ENCODE assay signal across 29 mouse cellular contexts in genomic region chr11:96761984-96762383, GRCm38 (mm10). TPM values are rescaled to one million over a fixed set of nuclear protein-coding genes. Genes with fewer than 3 reads are reported as not detected.
DNase-seq lines count a peak whose midpoint lies in the region; ATAC-seq lines count a peak whose summit lies in the region.
"Had no signal": no experiment of that assay in that cellular context is flagged by ENCODE, and none has a peak within 500 bp of the region (broad histone marks: within the 10 kb centered on the region; RNA-seq: fewer than 3 reads in every experiment).

No protein-coding gene starts in this region.

- WGBS in kidney, embryonic 16.5 days = 43% methylated on average over 7 of the region's 7 CpGs

- H3K4me1 ChIP-seq in kidney, embryonic 16.5 days (ENCODE audit: insufficient read depth, low read length) = 0 out of 2 replicates have a peak, but pooled peaks cover 7% of the 10 kb centered on the region
- H3K4me1 ChIP-seq: limb, embryonic 15.5 days had no signal

- H3K4me3 ChIP-seq in kidney, embryonic 16.5 days (ENCODE audit: low read length) = no peak overlapping the region
- H3K4me3 ChIP-seq: embryonic facial prominence, embryonic 12.5 days; erythroblast, embryonic 14.5 days; forebrain, embryonic 12.5 days; heart, adult 2 months; left cerebral cortex, adult 2 months; limb, embryonic 15.5 days; lung, embryonic 15.5 days; neural tube, embryonic 12.5 days had no signal

- ATAC-seq in kidney, embryonic 16.5 days (ENCODE audit: low FRiP score, low TSS enrichment) = no peak
- ATAC-seq: hindbrain, embryonic 16.5 days; intestine, embryonic 16.5 days had no signal

- no peaks in the 10 kb centered on the region for H3K9me3 ChIP-seq in kidney, embryonic 16.5 days (ENCODE audit: low read length)
- H3K9me3 ChIP-seq: embryonic facial prominence, embryonic 12.5 days; forebrain, embryonic 12.5 days; limb, embryonic 15.5 days; lung, embryonic 15.5 days; neural tube, embryonic 12.5 days had no signal

- no peak overlapping the region for H3K4me2 ChIP-seq in kidney, embryonic 16.5 days (replicated peaks; ENCODE audit: low read depth, low read length)
- H3K4me2 ChIP-seq: embryonic facial prominence, embryonic 12.5 days; forebrain, embryonic 12.5 days; limb, embryonic 15.5 days; lung, embryonic 15.5 days; neural tube, embryonic 12.5 days had no signal

- 0 out of 2 replicates have a peak overlapping the region, but pooled peaks have one; percentile 18 for H3K9ac ChIP-seq in kidney, embryonic 16.5 days (replicated peaks; ENCODE audit: low read length)
- H3K9ac ChIP-seq: embryonic facial prominence, embryonic 12.5 days; forebrain, embryonic 12.5 days; limb, embryonic 15.5 days; liver, embryonic 14.5 days; lung, embryonic 15.5 days; neural tube, embryonic 12.5 days had no signal

- H3K27ac ChIP-seq in kidney, embryonic 16.5 days (ENCODE audit: low read length) = no peak overlapping the region
- H3K27ac ChIP-seq: embryonic facial prominence, embryonic 12.5 days; forebrain, embryonic 12.5 days; heart, adult 2 months; left cerebral cortex, adult 2 months; limb, embryonic 15.5 days; liver, embryonic 14.5 days; lung, embryonic 15.5 days; neural tube, embryonic 12.5 days had no signal

- H3K36me3 ChIP-seq in kidney, embryonic 16.5 days (ENCODE audit: insufficient read depth, low read length) = no peaks in the 10 kb centered on the region
- H3K36me3 ChIP-seq: embryonic facial prominence, embryonic 12.5 days; forebrain, embryonic 12.5 days; limb, embryonic 15.5 days; lung, embryonic 15.5 days; neural tube, embryonic 12.5 days had no signal

- peak; percentile 26 for DNase-seq in cerebellum, adult 9-11 months
- no peak for DNase-seq in cerebellum, postnatal 14 days
- DNase-seq in kidney, postnatal 36 days = no peak
- peak; percentile 48 to 64 for DNase-seq in right cerebral cortex, adult 2 months (ENCODE audit: low spot score in 2 of 2)
- no peak for DNase-seq in right cerebral cortex, postnatal 4 days
- no peak for DNase-seq in cerebellum, postnatal 4 days (ENCODE audit: low spot score in 2 of 2)
- DNase-seq: adrenal gland, postnatal 25 days; cerebellum, adult 11 months; cerebellum, postnatal 10 days; gastrocnemius, postnatal 36 days; heart, adult 2 months; heart, postnatal 36 days; kidney, adult 9 months; kidney, postnatal 25 days; layer of hippocampus, adult 9-11 months; lung, postnatal 36 days; midbrain, embryonic 14.5 days; thymus, postnatal 25 days had no signal

- H3K27me3 ChIP-seq in kidney, embryonic 16.5 days (ENCODE audit: insufficient read depth, low read length) = no peaks in the 10 kb centered on the region
- H3K27me3 ChIP-seq: embryonic facial prominence, embryonic 12.5 days; forebrain, embryonic 12.5 days; lung, embryonic 15.5 days; neural tube, embryonic 12.5 days had no signal

RNA-seq across cellular contexts. Expression of gene Snx11, which starts 15.4 kb away (rescaled TPM):
- polyA plus RNA-seq in kidney, embryonic 16.5 days (2015; fragmentation: Nextera tagmentation; extraction: Ambion mirVana) = 20.1 and 21.8 TPM in 2 replicates

RNA-seq across cellular contexts. Expression of gene Cbx1, which starts 26.9 kb away (rescaled TPM):
- 109 and 121 TPM in 2 replicates for polyA plus RNA-seq in kidney, embryonic 16.5 days (2015; fragmentation: Nextera tagmentation; extraction: Ambion mirVana)

Comparison
In these comparisons a context has a peak if more than half of its experiments do, and no peak if none do; other contexts are left out.
1. DNase-seq: peak in cerebellum, adult 9-11 months (single experiment) and right cerebral cortex, adult 2 months (2 of 2); none in cerebellum, postnatal 14 days (0 of 2), kidney, postnatal 36 days (0 of 2), right cerebral cortex, postnatal 4 days (single experiment) and cerebellum, postnatal 4 days (0 of 2).